Mouse (Mus musculus) layer of hippocampus, postnatal 14 days (tissue): ENCODE measurements at regions not wholly inside any gene's neighbourhood (a gene's known extent, or its start where the extent isn't known, plus 50 kb on each side); places are given as distances from the start of the nearest gene placed in this dataset.
"Not testable (repeated sequence)": the region's sequence is repeated elsewhere in the genome, so short reads cannot be mapped to it uniquely, and the experiment has no call there.

ENCODE experiments used
- DNase-seq, 2 experiments: peaks; one replicate each; pipeline ENCODE4 v3.0.0; 2021 to 2022; ENCODE audit warnings: low spot score in 2 of 2, mixed read lengths in 1 of 2

GRCm38 (mm10) chr5:28775648-28776359, 308.7 kb upstream of the Shh start:
- no peak for DNase-seq

GRCm38 (mm10) chr5:28771796-28772195, 304.7 kb upstream of the Shh start:
- no peak for DNase-seq

GRCm38 (mm10) chr5:28756171-28756948, 289.3 kb upstream of the Shh start:
- DNase-seq = peak in 1 of 2 experiments; percentile 7

GRCm38 (mm10) chr5:28751821-28752220, 284.8 kb upstream of the Shh start:
- DNase-seq = not testable (repeated sequence)

GRCm38 (mm10) chr5:28734768-28735167, 267.7 kb upstream of the Shh start:
- peak; percentile 19 to 52 for DNase-seq

GRCm38 (mm10) chr5:28722067-28722466, 255.0 kb upstream of the Shh start:
- no peak for DNase-seq

- no peak for DNase-seq
These were observed 247.9 kb upstream of the Shh start for GRCm38 (mm10) chr5:28714978-28715377.

- no peak for DNase-seq
These were observed 243.5 kb upstream of the Shh start for GRCm38 (mm10) chr5:28710517-28710916.

GRCm38 (mm10) chr5:28709626-28710025, 242.6 kb upstream of the Shh start:
- no peak for DNase-seq

- no peak for DNase-seq
These were observed 237.3 kb upstream of the Shh start for GRCm38 (mm10) chr5:28704359-28704758.

GRCm38 (mm10) chr5:28696966-28697365, 229.9 kb upstream of the Shh start:
- no peak for DNase-seq

GRCm38 (mm10) chr5:28690110-28690509, 223.1 kb upstream of the Shh start:
- DNase-seq = no peak

GRCm38 (mm10) chr5:28689651-28690050, 222.6 kb upstream of the Shh start:
- no peak for DNase-seq

- no peak for DNase-seq
These were observed 222.1 kb upstream of the Shh start for GRCm38 (mm10) chr5:28689136-28689535.

GRCm38 (mm10) chr5:28682821-28683220, 215.8 kb upstream of the Shh start:
- no peak for DNase-seq

- DNase-seq = no peak
These were observed 213.3 kb upstream of the Shh start for GRCm38 (mm10) chr5:28680311-28680710.

- DNase-seq = peak in 1 of 2 experiments; percentile 8
These were observed 212.7 kb upstream of the Shh start for GRCm38 (mm10) chr5:28679761-28680160.

- no peak for DNase-seq
These were observed 163.1 kb upstream of the Shh start for GRCm38 (mm10) chr5:28630186-28630585.

GRCm38 (mm10) chr5:28611885-28612284, 144.8 kb upstream of the Shh start:
- DNase-seq = peak; percentile 6 to 15

- no peak for DNase-seq
These were observed 129.7 kb upstream of the Shh start for GRCm38 (mm10) chr5:28596537-28597314.

- no peak for DNase-seq
These were observed 104.4 kb upstream of the Shh start for GRCm38 (mm10) chr5:28571347-28571998.
